Mouse (Mus musculus): Measurements from ENCODE around the gene Ncln. TPM values are rescaled to one million over a fixed set of nuclear protein-coding genes. Genes with fewer than 3 reads are reported as not detected.

The Ncln gene
- polyA plus RNA-seq, 1 experiment from 2014 or later: 51.8 TPM

DNA sequence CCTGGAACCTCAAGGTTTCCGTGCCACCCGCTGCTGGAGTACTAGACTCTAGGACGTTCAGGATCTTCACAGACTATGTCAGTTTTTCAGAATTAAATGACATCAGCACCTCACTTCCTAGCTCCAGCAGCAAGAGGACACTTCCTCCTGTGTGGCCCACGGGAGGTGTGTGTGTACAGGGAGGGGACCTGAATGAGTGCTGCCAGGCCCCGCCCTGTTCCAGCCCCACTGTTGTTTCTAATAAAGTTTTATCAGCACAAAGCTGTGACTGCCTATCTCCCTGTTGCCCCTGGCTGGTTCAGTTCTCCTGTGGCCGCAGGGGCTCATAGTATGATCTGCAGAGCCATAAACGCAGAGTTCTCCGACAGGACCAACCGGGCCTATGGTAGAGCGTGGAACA is 21.7 kb downstream of the Ncln start:
- peaks cover 29% of the 10 kb centered on the region for H3K36me3 ChIP-seq (ENCODE audit: control insufficient read depth, insufficient read depth, low read length)
- H3K4me1 ChIP-seq (ENCODE audit: control insufficient read depth, insufficient read depth, low read length): peaks cover 47% of the 10 kb centered on the region
- WGBS: 92% methylated on average over 10 of the region's 10 CpGs
- 0 out of 2 replicates have a peak overlapping the region, but pooled peaks have one; percentile 93 for H3K27ac ChIP-seq (replicated peaks; ENCODE audit: low read depth, low read length)
- DNase-seq (no peak), ATAC-seq (ENCODE audit: low FRiP score, low TSS enrichment) (no peak)
- H3K9me3 ChIP-seq (ENCODE audit: control insufficient read depth, low read length): no peaks in the 10 kb centered on the region
- H3K4me3 ChIP-seq (replicated peaks; ENCODE audit: low read depth, low read length): no peak overlapping the region
- H3K9ac ChIP-seq (replicated peaks; ENCODE audit: low read length): 0 out of 2 replicates have a peak overlapping the region, but pooled peaks have one; percentile 6
- peak overlapping the region; percentile 86; the same call in 1 of the 2 replicates for H3K4me2 ChIP-seq (ENCODE audit: low read length)
- peaks cover 9% of the 10 kb centered on the region; the same call in 1 of the 2 replicates for H3K27me3 ChIP-seq (ENCODE audit: control insufficient read depth, insufficient read depth, low read length)

DNA sequence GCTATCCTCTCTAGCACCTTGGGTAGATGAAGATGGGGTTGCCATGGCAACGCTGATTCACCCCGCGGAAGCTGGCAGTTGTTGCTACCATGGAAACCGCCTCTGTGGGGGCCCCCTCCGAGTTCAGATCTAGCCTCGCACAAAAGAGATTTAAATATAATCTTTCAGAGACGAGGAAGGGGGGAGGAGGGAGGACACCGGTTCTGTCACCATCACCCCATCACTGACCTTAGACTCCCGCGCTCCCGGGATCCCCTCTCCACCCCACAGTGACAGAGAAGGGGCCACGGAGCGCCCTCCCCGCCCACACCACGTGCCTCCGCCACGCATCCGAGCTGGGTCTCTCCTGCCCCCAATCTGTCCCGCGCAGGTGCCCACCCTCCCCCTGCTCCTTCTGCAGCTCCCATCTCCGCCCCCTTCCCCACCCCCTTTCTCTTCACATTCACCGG is 23.2 kb downstream of the Ncln start:
- 2% methylated on average over 22 of the region's 22 CpGs for WGBS
- DNase-seq (peak; percentile 97), ATAC-seq (ENCODE audit: low FRiP score, low TSS enrichment) (peak; percentile 86)
- H3K4me2 ChIP-seq (ENCODE audit: low read length): peak overlapping the region; percentile 86
- H3K4me1 ChIP-seq (ENCODE audit: control insufficient read depth, insufficient read depth, low read length): peaks cover 34% of the 10 kb centered on the region
- H3K27me3 ChIP-seq (ENCODE audit: control insufficient read depth, insufficient read depth, low read length): peaks cover 9% of the 10 kb centered on the region; the same call in 1 of the 2 replicates
- H3K9me3 ChIP-seq (ENCODE audit: control insufficient read depth, low read length): no peaks in the 10 kb centered on the region
- peak overlapping the region; percentile 71 for H3K9ac ChIP-seq (replicated peaks; ENCODE audit: low read length)
- peak overlapping the region; percentile 93 for H3K27ac ChIP-seq (replicated peaks; ENCODE audit: low read depth, low read length)
- H3K4me3 ChIP-seq (replicated peaks; ENCODE audit: low read depth, low read length): peak overlapping the region; percentile 51
- peaks cover 41% of the 10 kb centered on the region for H3K36me3 ChIP-seq (ENCODE audit: control insufficient read depth, insufficient read depth, low read length)

DNA sequence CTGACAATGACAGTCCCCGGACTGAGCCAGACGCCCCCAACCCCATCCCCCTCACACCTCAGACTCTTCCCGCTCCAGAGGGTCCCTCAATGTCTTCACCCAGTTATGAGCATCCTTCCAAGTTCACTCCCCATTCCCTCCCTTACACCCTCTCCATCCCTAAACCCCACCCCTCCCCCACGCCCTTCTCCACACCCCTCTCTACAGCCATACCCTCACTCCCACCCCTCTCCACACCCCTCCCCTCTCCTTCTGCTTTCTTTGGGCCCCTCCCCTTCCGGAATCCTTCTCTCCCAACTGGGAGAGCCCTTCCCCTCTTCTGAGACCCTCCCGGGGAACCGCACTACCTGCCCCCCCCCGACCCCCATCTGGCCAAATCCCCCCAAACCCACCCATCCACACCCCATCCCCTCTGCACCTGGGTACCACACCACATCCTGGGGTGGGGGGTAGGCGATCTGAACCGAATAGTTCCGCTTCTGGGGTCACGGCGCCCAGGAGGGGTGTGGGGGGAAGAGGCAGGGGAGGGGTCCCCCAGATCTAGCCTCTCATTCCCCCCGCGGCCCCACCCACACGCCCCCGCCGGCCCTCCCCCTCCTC is 23.7 kb downstream of the Ncln start:
- 3% methylated on average over 18 of the region's 18 CpGs for WGBS
- Histone ChIP-seq H3K4me3 (replicated peaks; ENCODE audit: low read depth, low read length) (peak overlapping the region; percentile 51), H3K4me1 (ENCODE audit: control insufficient read depth, insufficient read depth, low read length) (peaks cover 29% of the 10 kb centered on the region), H3K4me2 (ENCODE audit: low read length) (peak overlapping the region; percentile 86), H3K9me3 (ENCODE audit: control insufficient read depth, low read length) (no peaks in the 10 kb centered on the region), H3K9ac (replicated peaks; ENCODE audit: low read length) (peak overlapping the region; percentile 71), H3K27ac (replicated peaks; ENCODE audit: low read depth, low read length) (peak overlapping the region; percentile 93), H3K36me3 (ENCODE audit: control insufficient read depth, insufficient read depth, low read length) (peaks cover 46% of the 10 kb centered on the region), H3K27me3 (ENCODE audit: control insufficient read depth, insufficient read depth, low read length) (peaks cover 9% of the 10 kb centered on the region; the same call in 1 of the 2 replicates)
- ATAC-seq (ENCODE audit: low FRiP score, low TSS enrichment): peak; percentile 51
- DNase-seq: peak; percentile 69

DNA sequence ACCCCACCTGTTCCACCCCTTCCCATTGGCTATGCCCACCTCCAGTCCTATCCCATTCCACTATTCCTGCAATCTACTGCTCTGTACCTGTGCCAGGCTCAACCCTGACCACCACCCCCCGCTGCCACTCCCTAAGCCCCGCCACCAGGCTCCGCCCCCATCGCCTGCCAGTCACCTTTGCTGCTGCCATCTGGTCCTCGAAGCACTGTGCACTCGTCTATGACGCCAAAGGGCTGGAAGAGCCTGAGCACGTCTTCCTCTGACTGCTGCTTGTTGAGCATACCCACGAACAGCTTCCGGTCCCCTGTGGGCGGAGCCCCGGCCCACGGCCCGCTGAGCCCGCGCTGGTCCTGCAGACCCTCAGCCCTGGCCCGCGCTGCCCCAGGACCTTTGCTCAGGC is 25.7 kb downstream of the Ncln start:
- Histone ChIP-seq H3K27ac (replicated peaks; ENCODE audit: low read depth, low read length) (no peak overlapping the region), H3K4me3 (replicated peaks; ENCODE audit: low read depth, low read length) (no peak overlapping the region), H3K36me3 (ENCODE audit: control insufficient read depth, insufficient read depth, low read length) (peaks cover 54% of the 10 kb centered on the region), H3K4me2 (ENCODE audit: low read length) (peak overlapping the region; percentile 17; the same call in 1 of the 2 replicates), H3K9me3 (ENCODE audit: control insufficient read depth, low read length) (no peaks in the 10 kb centered on the region), H3K4me1 (ENCODE audit: control insufficient read depth, insufficient read depth, low read length) (peaks cover 26% of the 10 kb centered on the region), H3K27me3 (ENCODE audit: control insufficient read depth, insufficient read depth, low read length) (no peaks in the 10 kb centered on the region; the same call in 1 of the 2 replicates), H3K9ac (replicated peaks; ENCODE audit: low read length) (no peak overlapping the region)
- no peak for ATAC-seq (ENCODE audit: low FRiP score, low TSS enrichment)
- WGBS: 63% methylated on average over 18 of the region's 18 CpGs
- no peak for DNase-seq

DNA sequence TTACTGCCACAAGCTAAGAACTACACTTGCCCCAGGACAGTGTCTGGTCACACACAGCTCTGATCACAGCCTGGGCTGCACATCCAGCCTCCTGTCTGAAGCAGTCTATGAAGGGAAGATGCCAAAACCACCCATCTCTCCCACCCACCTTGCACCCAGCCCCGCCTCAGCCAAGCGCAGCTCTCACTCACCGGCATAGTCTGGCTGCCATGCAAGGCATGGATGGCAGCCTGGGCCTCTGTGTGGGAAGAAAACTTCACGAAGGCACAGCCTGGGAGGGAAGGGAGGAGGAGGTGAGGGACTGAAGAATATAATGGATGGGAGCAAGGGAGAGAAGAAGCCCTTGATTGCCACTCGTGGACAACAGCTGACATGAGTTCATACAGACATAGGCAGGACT is 26.9 kb downstream of the Ncln start:
- Histone ChIP-seq H3K27me3 (ENCODE audit: control insufficient read depth, insufficient read depth, low read length) (no peaks in the 10 kb centered on the region; the same call in 1 of the 2 replicates), H3K4me1 (ENCODE audit: control insufficient read depth, insufficient read depth, low read length) (peaks cover 29% of the 10 kb centered on the region)

DNA sequence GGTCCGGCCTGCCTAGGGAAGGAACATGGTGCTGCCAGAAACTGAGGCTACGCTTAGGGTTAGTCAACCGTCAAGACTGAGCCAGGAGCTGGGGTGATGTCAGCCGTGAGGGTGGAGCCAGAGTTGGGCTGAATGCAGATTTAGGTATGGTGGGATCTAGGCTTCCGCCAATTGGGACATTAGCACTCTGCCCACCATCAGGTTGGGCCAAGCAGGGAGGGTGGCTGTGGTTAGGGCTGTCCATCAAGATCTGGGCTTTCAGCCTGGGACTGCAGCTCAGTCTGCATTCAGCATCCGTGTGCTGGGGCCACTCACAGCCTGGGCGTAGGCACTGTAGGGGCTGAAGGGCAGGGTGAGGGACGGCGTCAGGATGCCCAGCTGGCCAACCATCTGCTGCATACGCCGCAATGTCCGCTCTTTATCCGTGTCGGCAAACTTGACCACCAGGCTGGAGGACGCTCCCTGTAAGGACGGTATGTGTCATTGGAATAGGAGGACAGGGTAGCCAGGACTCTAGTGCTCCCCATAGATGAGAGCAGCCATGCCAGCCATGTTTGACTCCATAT is 28.4 kb downstream of the Ncln start:
- ATAC-seq (ENCODE audit: low FRiP score, low TSS enrichment) (no peak), DNase-seq (no peak)
- WGBS: 77% methylated on average over 16 of the region's 16 CpGs

More for the DNA sequence above, 26.9 kb downstream of the Ncln start:
- no peak overlapping the region for H3K9ac ChIP-seq (replicated peaks; ENCODE audit: low read length)
- ATAC-seq (ENCODE audit: low FRiP score, low TSS enrichment): no peak
- H3K4me3 ChIP-seq (replicated peaks; ENCODE audit: low read depth, low read length): no peak overlapping the region
- no peak overlapping the region for H3K27ac ChIP-seq (replicated peaks; ENCODE audit: low read depth, low read length)
- DNase-seq: no peak
- no peaks in the 10 kb centered on the region for H3K9me3 ChIP-seq (ENCODE audit: control insufficient read depth, low read length)
- WGBS: 85% methylated on average over 5 of the region's 5 CpGs
- no peak overlapping the region for H3K4me2 ChIP-seq (ENCODE audit: low read length)
- peaks cover 51% of the 10 kb centered on the region for H3K36me3 ChIP-seq (ENCODE audit: control insufficient read depth, insufficient read depth, low read length)

DNA sequence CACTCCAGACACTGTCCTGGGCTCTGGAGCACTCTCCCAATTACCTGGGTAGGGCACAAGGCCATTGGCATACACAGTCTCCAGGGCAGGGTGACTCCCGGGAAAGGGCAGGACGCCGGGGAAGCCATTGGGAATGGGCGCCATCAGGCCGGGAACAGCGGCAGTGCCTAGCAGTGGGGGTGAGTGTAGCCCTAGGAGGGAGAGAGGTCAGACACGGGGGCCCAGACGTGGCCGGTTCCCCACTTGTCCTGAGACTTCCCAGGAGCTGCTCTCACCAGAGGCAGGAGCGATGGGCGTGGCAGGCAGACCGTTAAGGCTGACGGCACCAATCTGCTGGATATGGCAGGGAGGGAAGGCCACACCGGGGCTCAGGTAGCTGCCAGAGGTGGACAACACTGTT is 29.3 kb downstream of the Ncln start:
- ATAC-seq (ENCODE audit: low FRiP score, low TSS enrichment): no peak
- no peak overlapping the region for H3K27ac ChIP-seq (replicated peaks; ENCODE audit: low read depth, low read length)
- H3K36me3 ChIP-seq (ENCODE audit: control insufficient read depth, insufficient read depth, low read length): peaks cover 69% of the 10 kb centered on the region
- peaks cover 14% of the 10 kb centered on the region for H3K4me1 ChIP-seq (ENCODE audit: control insufficient read depth, insufficient read depth, low read length)
- no peaks in the 10 kb centered on the region for H3K9me3 ChIP-seq (ENCODE audit: control insufficient read depth, low read length)
- H3K9ac ChIP-seq (replicated peaks; ENCODE audit: low read length): no peak overlapping the region; the same call in 1 of the 2 replicates
- 69% methylated on average over 14 of the region's 14 CpGs for WGBS
- no peak for DNase-seq
- no peak overlapping the region for H3K4me3 ChIP-seq (replicated peaks; ENCODE audit: low read depth, low read length)
- H3K4me2 ChIP-seq (ENCODE audit: low read length): no peak overlapping the region
- peaks cover 21% of the 10 kb centered on the region for H3K27me3 ChIP-seq (ENCODE audit: control insufficient read depth, insufficient read depth, low read length)

More for the DNA sequence above, 28.4 kb downstream of the Ncln start:
- Histone ChIP-seq H3K4me1 (ENCODE audit: control insufficient read depth, insufficient read depth, low read length) (peaks cover 22% of the 10 kb centered on the region), H3K27ac (replicated peaks; ENCODE audit: low read depth, low read length) (no peak overlapping the region), H3K4me2 (ENCODE audit: low read length) (no peak overlapping the region), H3K36me3 (ENCODE audit: control insufficient read depth, insufficient read depth, low read length) (peaks cover 60% of the 10 kb centered on the region), H3K9ac (replicated peaks; ENCODE audit: low read length) (no peak overlapping the region), H3K27me3 (ENCODE audit: control insufficient read depth, insufficient read depth, low read length) (peaks cover 12% of the 10 kb centered on the region), H3K4me3 (replicated peaks; ENCODE audit: low read depth, low read length) (no peak overlapping the region), H3K9me3 (ENCODE audit: control insufficient read depth, low read length) (no peaks in the 10 kb centered on the region)

DNA sequence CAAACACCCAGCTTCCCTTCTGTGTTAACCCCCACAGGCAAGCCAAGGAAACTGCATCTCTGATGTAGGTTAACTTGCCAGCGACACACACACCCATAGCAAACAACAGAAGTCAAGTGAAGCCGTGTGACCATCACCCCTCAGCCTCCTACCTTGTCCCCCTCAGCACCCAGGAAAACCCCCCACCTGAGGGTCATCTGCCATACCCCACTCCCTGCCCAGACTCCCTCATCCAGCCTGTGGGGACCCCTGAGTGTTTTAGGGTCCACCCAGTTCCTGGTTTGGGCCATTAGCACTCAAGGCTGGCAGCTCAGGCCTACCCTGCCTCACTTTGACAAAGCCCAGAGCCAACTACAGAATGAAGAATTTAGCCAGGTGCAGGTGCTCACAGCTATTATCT is 30.1 kb downstream of the Ncln start:
- no peak overlapping the region for H3K27ac ChIP-seq (replicated peaks; ENCODE audit: low read depth, low read length)
- peaks cover 27% of the 10 kb centered on the region for H3K27me3 ChIP-seq (ENCODE audit: control insufficient read depth, insufficient read depth, low read length)
- DNase-seq: no peak

DNA sequence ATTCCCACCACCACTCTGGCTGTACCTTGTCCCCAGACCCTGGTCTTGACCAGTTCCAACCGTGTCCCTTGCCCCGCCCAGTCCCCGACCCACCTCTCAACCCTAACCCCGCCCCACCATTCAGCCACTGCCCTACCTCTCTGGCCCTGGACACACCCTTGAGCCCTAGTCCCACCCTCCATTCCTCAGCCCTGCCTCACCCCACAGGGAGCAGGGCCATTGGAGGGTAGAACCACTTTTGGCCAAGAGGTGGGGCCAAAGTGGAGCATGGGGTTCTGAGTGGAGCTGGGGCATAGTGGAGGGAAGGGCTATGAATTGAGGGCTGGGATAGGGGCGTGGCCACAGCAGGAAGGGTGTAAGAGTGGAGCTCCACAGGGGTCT is 30.9 kb downstream of the Ncln start:
- H3K4me3 ChIP-seq (replicated peaks; ENCODE audit: low read depth, low read length): no peak overlapping the region
- DNase-seq: no peak
- H3K9ac ChIP-seq (replicated peaks; ENCODE audit: low read length): no peak overlapping the region
- no peak for ATAC-seq (ENCODE audit: low FRiP score, low TSS enrichment)
- WGBS: 4% methylated on average over 5 of the region's 5 CpGs
- no peaks in the 10 kb centered on the region for H3K9me3 ChIP-seq (ENCODE audit: control insufficient read depth, low read length)
- peaks cover 35% of the 10 kb centered on the region for H3K27me3 ChIP-seq (ENCODE audit: control insufficient read depth, insufficient read depth, low read length)
- H3K4me2 ChIP-seq (ENCODE audit: low read length): no peak overlapping the region
- no peak overlapping the region for H3K27ac ChIP-seq (replicated peaks; ENCODE audit: low read depth, low read length)
- peaks cover 7% of the 10 kb centered on the region; the same call in 1 of the 2 replicates for H3K4me1 ChIP-seq (ENCODE audit: control insufficient read depth, insufficient read depth, low read length)
- peaks cover 68% of the 10 kb centered on the region for H3K36me3 ChIP-seq (ENCODE audit: control insufficient read depth, insufficient read depth, low read length)

More for the DNA sequence above, 30.1 kb downstream of the Ncln start:
- no peak for ATAC-seq (ENCODE audit: low FRiP score, low TSS enrichment)
- WGBS: 87% methylated on average over 2 of the region's 2 CpGs
- Histone ChIP-seq H3K4me1 (ENCODE audit: control insufficient read depth, insufficient read depth, low read length) (peaks cover 11% of the 10 kb centered on the region), H3K4me3 (replicated peaks; ENCODE audit: low read depth, low read length) (no peak overlapping the region), H3K4me2 (ENCODE audit: low read length) (no peak overlapping the region), H3K36me3 (ENCODE audit: control insufficient read depth, insufficient read depth, low read length) (peaks cover 71% of the 10 kb centered on the region), H3K9me3 (ENCODE audit: control insufficient read depth, low read length) (no peaks in the 10 kb centered on the region), H3K9ac (replicated peaks; ENCODE audit: low read length) (no peak overlapping the region)
